Mouse (Mus musculus): ENCODE results near the gene Gm27027. TPM values are rescaled to one million over a fixed set of nuclear protein-coding genes. Genes with fewer than 3 reads are reported as not detected.
A peak's percentile ranks its signal among the peaks of the same experiment; 100 is the strongest.

Gm27027 gene
- polyA plus RNA-seq, 1 experiment: not detected

- peaks cover 4% of the 10 kb centered on the region for H3K36me3 ChIP-seq (ENCODE audit: control insufficient read depth, insufficient read depth, low read length)
- no peaks in the 10 kb centered on the region for H3K27me3 ChIP-seq (ENCODE audit: control insufficient read depth, insufficient read depth, low read length)
- TF ChIP-seq CTCF (IDR thresholded peaks at IDR 0.05; ENCODE audit: control insufficient read depth, insufficient read depth, insufficient replicate concordance, low read depth, low read length) (no peak), POLR2A (IDR thresholded peaks at IDR 0.05; ENCODE audit: control insufficient read depth, low read depth, low read length) (no peak)
- H3K27ac ChIP-seq (ENCODE audit: control insufficient read depth, insufficient read depth, low read depth, low read length): no peak overlapping the region
- no peaks in the 10 kb centered on the region for H3K4me1 ChIP-seq (ENCODE audit: control insufficient read depth, insufficient read depth, low read length)
- no peak overlapping the region for H3K4me3 ChIP-seq (ENCODE audit: control insufficient read depth, low read depth, low read length)
These were observed 5.3 kb upstream of the Gm27027 start for GRCm38 (mm10) chr2:94001411-94001810.

GRCm38 (mm10) chr2:93992810-93993209 lies 3.3 kb downstream of the Gm27027 start:
- TF ChIP-seq POLR2A (IDR thresholded peaks at IDR 0.05; ENCODE audit: control insufficient read depth, low read depth, low read length) (no peak), CTCF (IDR thresholded peaks at IDR 0.05; ENCODE audit: control insufficient read depth, insufficient read depth, insufficient replicate concordance, low read depth, low read length) (no peak)
- Histone ChIP-seq H3K36me3 (ENCODE audit: control insufficient read depth, insufficient read depth, low read length) (peaks cover 2% of the 10 kb centered on the region), H3K27me3 (ENCODE audit: control insufficient read depth, insufficient read depth, low read length) (no peaks in the 10 kb centered on the region), H3K27ac (ENCODE audit: control insufficient read depth, insufficient read depth, low read depth, low read length) (no peak overlapping the region), H3K4me3 (ENCODE audit: control insufficient read depth, low read depth, low read length) (no peak overlapping the region), H3K4me1 (ENCODE audit: control insufficient read depth, insufficient read depth, low read length) (no peaks in the 10 kb centered on the region)

DNA sequence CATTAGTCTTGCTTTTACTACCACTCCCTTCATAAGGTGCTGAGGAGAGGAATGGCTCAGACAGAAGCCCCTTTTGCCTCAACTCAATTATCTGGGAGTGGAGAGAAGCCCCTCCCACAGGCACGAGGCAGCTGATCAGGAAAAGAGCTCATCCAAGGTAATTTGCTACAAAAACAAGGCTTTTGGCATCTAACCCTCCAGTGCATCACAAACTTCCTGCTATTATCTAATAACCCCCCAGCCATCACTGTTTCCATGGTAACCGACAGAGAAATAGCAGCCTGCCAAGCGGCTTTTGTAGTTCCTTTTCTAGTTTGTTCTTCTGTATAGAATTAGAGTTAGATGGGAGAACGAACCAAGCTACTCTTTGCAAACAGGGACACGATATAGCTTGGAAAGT lies 3.9 kb downstream of the Gm27027 start:
- no peaks in the 10 kb centered on the region for H3K4me1 ChIP-seq (ENCODE audit: control insufficient read depth, insufficient read depth, low read length)
- no peaks in the 10 kb centered on the region for H3K27me3 ChIP-seq (ENCODE audit: control insufficient read depth, insufficient read depth, low read length)
- no peak overlapping the region for H3K27ac ChIP-seq (ENCODE audit: control insufficient read depth, insufficient read depth, low read depth, low read length)
- peaks cover 2% of the 10 kb centered on the region for H3K36me3 ChIP-seq (ENCODE audit: control insufficient read depth, insufficient read depth, low read length)
- no peak overlapping the region for H3K4me3 ChIP-seq (ENCODE audit: control insufficient read depth, low read depth, low read length)
- TF ChIP-seq CTCF (IDR thresholded peaks at IDR 0.05; ENCODE audit: control insufficient read depth, insufficient read depth, insufficient replicate concordance, low read depth, low read length) (no peak), POLR2A (IDR thresholded peaks at IDR 0.05; ENCODE audit: control insufficient read depth, low read depth, low read length) (no peak)

- H3K36me3 ChIP-seq (ENCODE audit: control insufficient read depth, insufficient read depth, low read length): peaks cover 2% of the 10 kb centered on the region
- no peak for TF ChIP-seq CTCF (IDR thresholded peaks at IDR 0.05; ENCODE audit: control insufficient read depth, insufficient read depth, insufficient replicate concordance, low read depth, low read length)
- no peak for TF ChIP-seq POLR2A (IDR thresholded peaks at IDR 0.05; ENCODE audit: control insufficient read depth, low read depth, low read length)
- no peak overlapping the region for H3K4me3 ChIP-seq (ENCODE audit: control insufficient read depth, low read depth, low read length)
These were observed 4.8 kb downstream of the Gm27027 start for GRCm38 (mm10) chr2:93991336-93991735.

DNA sequence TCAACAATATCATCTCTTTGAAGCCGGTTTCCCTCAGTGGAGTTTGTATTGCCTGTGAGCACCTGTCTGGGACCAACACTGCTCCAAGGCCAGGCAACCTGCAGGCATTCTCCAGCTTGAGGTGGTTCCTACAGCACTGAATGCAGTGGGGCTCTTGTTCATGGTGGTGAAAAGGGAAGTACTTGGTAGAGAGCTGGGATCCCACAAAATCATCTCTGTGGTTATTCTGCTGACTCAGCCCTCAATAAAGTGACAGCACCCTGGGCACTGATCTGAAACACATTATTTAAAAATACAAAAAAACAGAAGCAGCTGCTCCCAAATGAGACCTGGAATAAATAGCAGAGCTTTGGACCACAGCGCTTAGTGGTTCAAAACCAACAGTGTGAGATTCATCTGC lies 7.7 kb downstream of the Gm27027 start:
- Histone ChIP-seq H3K36me3 (ENCODE audit: control insufficient read depth, insufficient read depth, low read length) (peaks cover 3% of the 10 kb centered on the region), H3K27ac (ENCODE audit: control insufficient read depth, insufficient read depth, low read depth, low read length) (no peak overlapping the region), H3K27me3 (ENCODE audit: control insufficient read depth, insufficient read depth, low read length) (no peaks in the 10 kb centered on the region), H3K4me1 (ENCODE audit: control insufficient read depth, insufficient read depth, low read length) (no peaks in the 10 kb centered on the region; the same call in 1 of the 2 replicates), H3K4me3 (ENCODE audit: control insufficient read depth, low read depth, low read length) (no peak overlapping the region)
- TF ChIP-seq POLR2A (IDR thresholded peaks at IDR 0.05; ENCODE audit: control insufficient read depth, low read depth, low read length): no peak
- no peak for TF ChIP-seq CTCF (IDR thresholded peaks at IDR 0.05; ENCODE audit: control insufficient read depth, insufficient read depth, insufficient replicate concordance, low read depth, low read length)

More at GRCm38 (mm10) chr2:93991336-93991735, 4.8 kb downstream of the Gm27027 start:
- H3K27me3 ChIP-seq (ENCODE audit: control insufficient read depth, insufficient read depth, low read length): no peaks in the 10 kb centered on the region
- no peaks in the 10 kb centered on the region for H3K4me1 ChIP-seq (ENCODE audit: control insufficient read depth, insufficient read depth, low read length)
- H3K27ac ChIP-seq (ENCODE audit: control insufficient read depth, insufficient read depth, low read depth, low read length): no peak overlapping the region

GRCm38 (mm10) chr2:93982457-93983235 lies 13.5 kb downstream of the Gm27027 start:
- H3K27me3 ChIP-seq (ENCODE audit: control insufficient read depth, insufficient read depth, low read length): no peaks in the 10 kb centered on the region
- H3K4me1 ChIP-seq (ENCODE audit: control insufficient read depth, insufficient read depth, low read length): peaks cover under 1% of the 10 kb centered on the region; the same call in 1 of the 2 replicates
- H3K27ac ChIP-seq (ENCODE audit: control insufficient read depth, insufficient read depth, low read depth, low read length): no peak overlapping the region; the same call in 1 of the 2 replicates
- peak overlapping the region; percentile 64 for H3K4me3 ChIP-seq (ENCODE audit: control insufficient read depth, low read depth, low read length)
- H3K36me3 ChIP-seq (ENCODE audit: control insufficient read depth, insufficient read depth, low read length): peaks cover 1% of the 10 kb centered on the region; the same call in 1 of the 2 replicates
- no peak for TF ChIP-seq CTCF (IDR thresholded peaks at IDR 0.05; ENCODE audit: control insufficient read depth, insufficient read depth, insufficient replicate concordance, low read depth, low read length)
- no peak for TF ChIP-seq POLR2A (IDR thresholded peaks at IDR 0.05; ENCODE audit: control insufficient read depth, low read depth, low read length)

GRCm38 (mm10) chr2:93979249-93980120 lies 16.7 kb downstream of the Gm27027 start:
- TF ChIP-seq CTCF (IDR thresholded peaks at IDR 0.05; ENCODE audit: control insufficient read depth, insufficient read depth, insufficient replicate concordance, low read depth, low read length): no peak
- no peak for TF ChIP-seq POLR2A (IDR thresholded peaks at IDR 0.05; ENCODE audit: control insufficient read depth, low read depth, low read length)
- H3K4me1 ChIP-seq (ENCODE audit: control insufficient read depth, insufficient read depth, low read length): peaks cover 14% of the 10 kb centered on the region
- peak overlapping the region; percentile 52; the same call in 1 of the 2 replicates for H3K4me3 ChIP-seq (ENCODE audit: control insufficient read depth, low read depth, low read length)
- no peaks in the 10 kb centered on the region for H3K27me3 ChIP-seq (ENCODE audit: control insufficient read depth, insufficient read depth, low read length)
- no peak overlapping the region for H3K27ac ChIP-seq (ENCODE audit: control insufficient read depth, insufficient read depth, low read depth, low read length)
- H3K36me3 ChIP-seq (ENCODE audit: control insufficient read depth, insufficient read depth, low read length): 0 out of 2 replicates have a peak, but pooled peaks cover 1% of the 10 kb centered on the region

All from testis, adult 2 months (tissue).